Mouse (Mus musculus) liver, embryonic 14.5 days (tissue): ENCODE results near the gene Adat3.

Source experiments
- CTCF ChIP-seq: IDR thresholded peaks from 2 replicates; pipeline ENCODE4 v1.5.1; 2016; ENCODE audit warnings: antibody characterized with exemption, low read depth, control low read depth
- EP300 ChIP-seq: IDR thresholded peaks from 2 replicates; pipeline ENCODE4 v1.6.1; 2016; ENCODE audit warnings: antibody characterized with exemption, low read depth

- TF ChIP-seq CTCF (no peak), EP300 (no peak)
Measured at GRCm38 (mm10) chr10:80650392-80650791, 47.7 kb downstream of the Adat3 start.
